Mouse (Mus musculus) limb, embryonic 14.5 days (tissue): Measurements from ENCODE around the gene Mt1. TPM values are rescaled to one million over a fixed set of nuclear protein-coding genes. Genes with fewer than 3 reads are reported as not detected.

Source experiments
- ATAC-seq: fragments of 200-750 bp; cut with Nextera tagmentation; 2 replicates; pipeline ENCODE4 v1.8.0; 2017; ENCODE audit warnings: low read depth, moderate number of reproducible peaks, moderate TSS enrichment; ENCODE audit not compliant: low FRiP score
- DNase-seq: peaks from one replicate; pipeline ENCODE4 v3.0.0-alpha.2; 2015; ENCODE audit warnings: low spot score
- H3K27ac ChIP-seq: fragments of 300-500 bp; sonication (generic); replicated peaks from 2 replicates; pipeline ENCODE4 v1.5.1; 2014; ENCODE audit warnings: low read depth, mild to moderate bottlenecking, low read length, moderate library complexity, mixed read lengths
- H3K27me3 ChIP-seq: fragments of 300-500 bp; sonication (generic); 2 replicates; pipeline ENCODE4 v1.6.1; 2014; ENCODE audit warnings: low read length, mixed read lengths; ENCODE audit not compliant: control insufficient read depth, insufficient read depth
- H3K36me3 ChIP-seq: fragments of 300-500 bp; sonication (generic); 2 replicates; pipeline ENCODE4 v1.6.1; 2014; ENCODE audit warnings: mild to moderate bottlenecking, low read length, moderate library complexity, mixed read lengths; ENCODE audit not compliant: control insufficient read depth, insufficient read depth
- H3K4me1 ChIP-seq: fragments of 300-500 bp; sonication (generic); 2 replicates; pipeline ENCODE4 v1.6.1; 2014; ENCODE audit warnings: antibody characterized with exemption, low read length, mixed read lengths; ENCODE audit not compliant: control insufficient read depth, insufficient read depth
- H3K4me2 ChIP-seq: fragments of 300-500 bp; sonication (generic); replicated peaks from 2 replicates; pipeline ENCODE4 v1.6.1; 2014; ENCODE audit warnings: low read depth, mild to moderate bottlenecking, low read length, moderate library complexity; ENCODE audit not compliant: severe bottlenecking
- H3K4me3 ChIP-seq: fragments of 300-500 bp; sonication (generic); replicated peaks from 2 replicates; pipeline ENCODE4 v1.5.1; 2014; ENCODE audit warnings: low read length
- H3K9ac ChIP-seq: fragments of 300-500 bp; sonication (generic); 2 replicates; pipeline ENCODE4 v1.6.1; 2014; ENCODE audit warnings: mild to moderate bottlenecking, low read depth, low read length, moderate library complexity; ENCODE audit not compliant: severe bottlenecking
- H3K9me3 ChIP-seq: fragments of 300-500 bp; sonication (generic); 2 replicates; pipeline ENCODE4 v1.6.1; 2016; ENCODE audit warnings: low read length; ENCODE audit not compliant: control insufficient read depth
- POLR2A ChIP-seq: fragments of 200-500 bp; IDR thresholded peaks from 2 replicates; pipeline ENCODE4 v1.8.0; 2012; ENCODE audit warnings: inconsistent platforms, mild to moderate bottlenecking, moderate library complexity, borderline replicate concordance; ENCODE audit not compliant: insufficient read depth, insufficient read length; ENCODE audit errors: extremely low read depth
- WGBS: fragments of 180-500 bp; shearing (Covaris S2); extraction: QIAGEN DNeasy Blood & Tissue Kit; methylation state at CpG from one replicate; pipeline ENCODE4 v1.1.7; 2014; 5-methylcytosine and 5-hydroxymethylcytosine counted together
- polyA plus RNA-seq, 2 experiments: library from polyadenylated mRNA; depleted of rRNA in 1 of 2; stranded (reverse) in 1 of 2; unstranded in 1 of 2; fragments of >200 nt; fragmentation: Nextera tagmentation in 1 of 2; extraction: Ambion mirVana in 1 of 2; gene quantifications; 2 replicates each; pipeline versions ENCODE4 v1.2.1 to v1.2.3; 2012 to 2014

Mt1 gene
- polyA plus RNA-seq, 2 experiments, result 91.7 to 158 TPM

- H3K4me1 ChIP-seq, result no peaks in the 10 kb centered on the region
- no peak overlapping the region for H3K27ac ChIP-seq
- H3K9me3 ChIP-seq, result no peaks in the 10 kb centered on the region; the same call in 1 of the 2 replicates
- no peaks in the 10 kb centered on the region for H3K36me3 ChIP-seq
- ATAC-seq, result no peak
- 95% methylated on average over 6 of the region's 6 CpGs for WGBS
- no peak overlapping the region for H3K4me3 ChIP-seq
- no peak overlapping the region for H3K9ac ChIP-seq
- DNase-seq, result no peak
- no peak for TF ChIP-seq POLR2A
- no peak overlapping the region for H3K4me2 ChIP-seq
- no peaks in the 10 kb centered on the region for H3K27me3 ChIP-seq
These were observed 43.3 kb upstream of the Mt1 start for GRCm38 (mm10) chr8:94135556-94135955.

- Histone ChIP-seq H3K4me1 (no peaks in the 10 kb centered on the region), H3K9me3 (no peaks in the 10 kb centered on the region; the same call in 1 of the 2 replicates), H3K36me3 (no peaks in the 10 kb centered on the region), H3K4me3 (no peak overlapping the region), H3K4me2 (no peak overlapping the region), H3K27me3 (no peaks in the 10 kb centered on the region), H3K27ac (no peak overlapping the region), H3K9ac (no peak overlapping the region)
- TF ChIP-seq POLR2A, result no peak
- 73% methylated on average over 7 of the region's 7 CpGs for WGBS
- ATAC-seq (no peak), DNase-seq (no peak)
These were observed 42.7 kb upstream of the Mt1 start for GRCm38 (mm10) chr8:94136192-94136591.

- H3K4me2 ChIP-seq, result no peak within 1 kb of the TSS
- no peaks in the 10 kb centered on the region for H3K36me3 ChIP-seq
- H3K4me1 ChIP-seq, result no peaks in the 10 kb centered on the region
- no peak for TF ChIP-seq POLR2A
- H3K9ac ChIP-seq, result no peak within 1 kb of the TSS
- DNase-seq (no peak), ATAC-seq (no peak)
- H3K4me3 ChIP-seq, result no peak within 1 kb of the TSS
- H3K9me3 ChIP-seq, result no peaks in the 10 kb centered on the region; the same call in 1 of the 2 replicates
- 29% methylated on average over 6 of the region's 6 CpGs for WGBS
- no peak within 1 kb of the TSS for H3K27ac ChIP-seq
- H3K27me3 ChIP-seq, result no peaks in the 10 kb centered on the region
These were observed 41.9 kb upstream of the Mt1 start, which contains the start of gene Mt4 for GRCm38 (mm10) chr8:94136933-94137332. Mt4 (plus strand) TSS chr8:94137197.

GRCm38 (mm10) chr8:94140266-94140795 lies 38.6 kb upstream of the Mt1 start:
- Histone ChIP-seq H3K9ac (no peak overlapping the region), H3K4me1 (no peaks in the 10 kb centered on the region), H3K9me3 (no peaks in the 10 kb centered on the region), H3K4me3 (no peak overlapping the region), H3K4me2 (no peak overlapping the region), H3K36me3 (no peaks in the 10 kb centered on the region), H3K27me3 (no peaks in the 10 kb centered on the region), H3K27ac (no peak overlapping the region)
- ATAC-seq (no peak), DNase-seq (no peak)
- no peak for TF ChIP-seq POLR2A
- WGBS, result 88% methylated on average over 4 of the region's 4 CpGs

- Histone ChIP-seq H3K27me3 (0 out of 2 replicates have a peak, but pooled peaks cover under 1% of the 10 kb centered on the region), H3K4me3 (no peak overlapping the region), H3K4me1 (0 out of 2 replicates have a peak, but pooled peaks cover 10% of the 10 kb centered on the region), H3K27ac (no peak overlapping the region), H3K36me3 (no peaks in the 10 kb centered on the region), H3K4me2 (no peak overlapping the region), H3K9me3 (no peaks in the 10 kb centered on the region), H3K9ac (no peak overlapping the region)
- DNase-seq (no peak), ATAC-seq (no peak)
- no peak for TF ChIP-seq POLR2A
- whole genome bisulfite sequencing, result 41% methylated on average over 5 of the region's 5 CpGs
These were observed 30.6 kb upstream of the Mt1 start for GRCm38 (mm10) chr8:94148236-94148635.
